ENCODE assay signal across 10 mouse cellular contexts in the genomic region with DNA sequence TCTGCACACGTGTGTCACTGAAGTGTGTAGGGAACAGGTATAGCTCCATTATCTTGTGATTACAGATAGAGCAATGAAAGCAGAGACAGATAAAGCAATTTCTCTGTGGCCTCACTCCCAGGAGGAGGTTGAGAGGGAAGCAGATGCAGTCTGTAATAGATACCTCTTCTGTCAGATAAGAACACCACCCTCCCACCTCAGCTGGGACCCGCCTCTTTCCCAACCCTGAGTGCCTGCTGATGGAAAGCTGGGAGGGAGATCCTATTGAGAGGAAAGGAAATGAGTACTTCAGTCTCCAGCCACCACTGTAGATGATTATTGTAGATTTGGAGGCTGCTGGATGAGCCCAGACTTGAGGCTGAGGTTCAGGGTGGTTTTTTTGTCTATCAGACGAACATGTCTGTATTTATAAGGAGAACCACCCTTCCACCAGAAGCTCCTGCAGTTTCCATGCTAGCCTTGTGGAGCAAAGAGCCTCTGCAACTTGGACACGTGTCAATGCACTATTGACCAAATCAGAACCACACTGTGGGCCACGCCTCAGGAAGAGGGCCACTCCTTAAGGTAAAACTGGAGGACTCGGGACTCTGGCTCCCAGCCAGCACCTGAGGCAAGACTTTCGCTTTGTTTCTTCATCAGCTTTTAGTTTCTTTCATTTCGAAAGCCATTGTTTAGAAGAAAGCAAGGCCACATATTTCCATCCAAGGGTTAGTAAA. TPM values are rescaled to one million over a fixed set of nuclear protein-coding genes. Genes with fewer than 3 reads are reported as not detected.
A peak's percentile ranks its signal among the peaks of the same experiment; 100 is the strongest.
DNase-seq lines count a peak whose midpoint lies in the region; ATAC-seq and TF ChIP-seq lines count a peak whose summit lies in the region.
"Had no signal": no experiment of that assay in that cellular context is flagged by ENCODE, and none has a peak within 500 bp of the region (broad histone marks: within the 10 kb centered on the region; RNA-seq: fewer than 3 reads in every experiment).

No protein-coding gene starts in this region.

- H3K9ac ChIP-seq in kidney, embryonic 14.5 days (ENCODE audit: low read depth, low read length) = no peak overlapping the region
- H3K9ac ChIP-seq: liver, embryonic 14.5 days had no signal

- H3ac ChIP-seq in myocyte (ENCODE audit: control insufficient read depth, insufficient read length) = no peak overlapping the region

- H3K4me2 ChIP-seq in kidney, embryonic 14.5 days (replicated peaks; ENCODE audit: low read depth, low read length) = no peak overlapping the region
- H3K4me2 ChIP-seq in myocyte (ENCODE audit: low read depth) = peak overlapping the region; percentile 40

- no peaks in the 10 kb centered on the region for H3K36me3 ChIP-seq in kidney, embryonic 14.5 days (ENCODE audit: control insufficient read depth, insufficient read depth, low read length)
- H3K36me3 ChIP-seq in myocyte (ENCODE audit: control insufficient read depth, insufficient read depth) = no peaks in the 10 kb centered on the region

- TF ChIP-seq POLR2A in myocyte (IDR thresholded peaks at IDR 0.05; ENCODE audit: insufficient read length, low read depth) = no peak

- peak; percentile 27 for DNase-seq in kidney, adult 11 months
- peak; percentile 52 for DNase-seq in ZHBTc4 (ENCODE audit: low read depth, low spot score)
- DNase-seq in kidney, postnatal 10 days = peak; percentile 41
- no peak for DNase-seq in layer of hippocampus, adult 9-11 months
- no peak for DNase-seq in right cerebral cortex, postnatal 14 days
- DNase-seq in heart, adult 18-20 months = no peak
- DNase-seq: gastrocnemius, adult 2 months had no signal

- H3K9me3 ChIP-seq in kidney, embryonic 14.5 days (ENCODE audit: control insufficient read depth, low read length) = 0 out of 2 replicates have a peak, but pooled peaks cover 3% of the 10 kb centered on the region

- no peak for ATAC-seq in kidney, embryonic 14.5 days (ENCODE audit: low FRiP score, low TSS enrichment)

- H3K4me1 ChIP-seq in kidney, embryonic 14.5 days (ENCODE audit: control insufficient read depth, insufficient read depth, low read length) = no peaks in the 10 kb centered on the region

- H3K27ac ChIP-seq in kidney, embryonic 14.5 days (ENCODE audit: low read depth, low read length) = no peak overlapping the region
- H3K27ac ChIP-seq: gastrocnemius, adult 2 months; liver, embryonic 14.5 days had no signal

- no peaks in the 10 kb centered on the region for H3K27me3 ChIP-seq in kidney, embryonic 14.5 days (ENCODE audit: control insufficient read depth, insufficient read depth, low read length)
- no peaks in the 10 kb centered on the region for H3K27me3 ChIP-seq in myocyte (ENCODE audit: control insufficient read depth, insufficient read depth, insufficient read length)

- WGBS in kidney, embryonic 14.5 days = 77% methylated on average over 8 of the region's 8 CpGs

- no peak overlapping the region for H3K4me3 ChIP-seq in kidney, embryonic 14.5 days (ENCODE audit: low read length)
- H3K4me3 ChIP-seq in myocyte = no peak overlapping the region
- H3K4me3 ChIP-seq: gastrocnemius, adult 2 months had no signal

- H3K79me2 ChIP-seq in myocyte (ENCODE audit: control insufficient read depth, insufficient read depth) = no peaks in the 10 kb centered on the region

TF ChIP-seq in myocyte, 11 proteins besides CTCF, POLR2A, EP300 and RAD21:
- TF ChIP-seq MAX (IDR thresholded peaks at IDR 0.05; ENCODE audit: low read depth) = no peak
- no peak for TF ChIP-seq TCF12 (IDR thresholded peaks at IDR 0.05; ENCODE audit: insufficient read depth, poor library complexity, severe bottlenecking)
- no peak for TF ChIP-seq TCF3 (IDR thresholded peaks at IDR 0.05; ENCODE audit: insufficient read length, low read depth)
- no peak for TF ChIP-seq REST (IDR thresholded peaks at IDR 0.05; ENCODE audit: insufficient read depth, insufficient read length)
- no peak for TF ChIP-seq USF1 (IDR thresholded peaks at IDR 0.05; ENCODE audit: low read depth)
- no peak for TF ChIP-seq E2F4 (IDR thresholded peaks at IDR 0.05; ENCODE audit: insufficient read depth)
- 0 out of 2 replicates have a peak, but pooled peaks have one; percentile 34 for TF ChIP-seq CEBPB (IDR thresholded peaks at IDR 0.05; ENCODE audit: insufficient read depth, poor library complexity, severe bottlenecking)
- TF ChIP-seq MYOG (IDR thresholded peaks at IDR 0.05; ENCODE audit: control insufficient read depth in 1 of 3, insufficient read depth in 1 of 3, insufficient read length in 2 of 3, low read depth in 2 of 3) = no peak
- peak in 1 of 3 experiments; percentile 10 for TF ChIP-seq MYOD1 (IDR thresholded peaks at IDR 0.05; ENCODE audit: control insufficient read depth in 1 of 3, insufficient read length in 2 of 3, low read depth in 2 of 3)
- TF ChIP-seq POLR2AphosphoS2 (IDR thresholded peaks at IDR 0.05; ENCODE audit: insufficient read length, low read depth) = no peak
- TF ChIP-seq SRF (IDR thresholded peaks at IDR 0.05; ENCODE audit: control insufficient read depth, insufficient read length, low read depth) = no peak

RNA-seq across cellular contexts. Expression of a gene that starts 55.3 kb away (rescaled TPM):
- polyA plus RNA-seq in kidney, embryonic 14.5 days (2014; fragmentation: Nextera tagmentation; extraction: Ambion mirVana) = 43.8 and 63.4 TPM in 2 replicates
- 12.2 TPM for polyA plus RNA-seq in myocyte (2012; fragmentation: generic; extraction: Trizol)
- 10 to 100 TPM; 21.5 to 28.3 TPM for total RNA-seq in heart, adult 18-20 months (2021)

Comparison
In these comparisons a context has a peak if more than half of its experiments do, and no peak if none do; other contexts are left out.
1. DNase-seq: peak in kidney, adult 11 months (single experiment), ZHBTc4 (single experiment) and kidney, postnatal 10 days (single experiment); none in layer of hippocampus, adult 9-11 months (single experiment), right cerebral cortex, postnatal 14 days (single experiment) and heart, adult 18-20 months (0 of 2).